Mouse (Mus musculus): ENCODE data around the gene Olfr1312. TPM values are rescaled to one million over a fixed set of nuclear protein-coding genes. Genes with fewer than 3 reads are reported as not detected.

Olfr1312 gene
- total RNA-seq (2012; rRNA removed) (not detected in 2 replicates), total RNA-seq (2014; rRNA removed) (not detected in 2 replicates), polyA plus RNA-seq (2012; ENCODE audit: insufficient read length, low read depth) (not detected in 2 replicates)

GRCm38 (mm10) chr2:112050138-112050537 is at the start of gene Olfr1312:
Gene Olfr1312 (minus strand): TSS chr2:112050238.
- no peaks in the 10 kb centered on the region for H3K9me3 ChIP-seq (replicated peaks; ENCODE audit: low read length)
- H3K27ac ChIP-seq (ENCODE audit: insufficient read depth, low read depth) = no peak within 1 kb of the TSS
- H3K4me1 ChIP-seq (ENCODE audit: control insufficient read depth in 1 of 2, insufficient read depth in 2 of 2) = no peaks in the 10 kb centered on the region
- no peaks in the 10 kb centered on the region for H3K79me2 ChIP-seq (replicated peaks; ENCODE audit: control insufficient read depth, extremely low read depth, insufficient read depth, poor library complexity, severe bottlenecking)
- peaks cover 20% of the 10 kb centered on the region for H3K27me3 ChIP-seq (replicated peaks)
- DNase-seq (ENCODE audit: extremely low read depth) = no peak
- no peak within 1 kb of the TSS for H3K9ac ChIP-seq (ENCODE audit: insufficient read depth, low read depth)
- H3K4me3 ChIP-seq (replicated peaks in 1 of 3; ENCODE audit: low read depth in 2 of 3, low read length in 2 of 3, poor library complexity in 1 of 3) = no peak within 1 kb of the TSS
- in situ Hi-C loops (cut with MboI; ENCODE audit: low pct_ligation_motif_present, low pct_unique_long_range_greater_than_20kb, low sequenced_read_pairs) = no loop called here
- TF ChIP-seq HCFC1 (IDR thresholded peaks at IDR 0.05; ENCODE audit: low read depth, low read length) = no peak
- TF ChIP-seq SMC3 (IDR thresholded peaks at IDR 0.05; ENCODE audit: low read depth, low read length) = no peak
- TF ChIP-seq CTCF (conservative IDR thresholded peaks at IDR 0.05 in 1 of 2, IDR thresholded peaks at IDR 0.05 in 1 of 2; ENCODE audit: low read depth in 2 of 2, low read length in 2 of 2) = no peak
- no peak for TF ChIP-seq KAT2A (IDR thresholded peaks at IDR 0.05; ENCODE audit: insufficient replicate concordance, low read length)
- no peak for TF ChIP-seq POLR2A (IDR thresholded peaks at IDR 0.05; ENCODE audit: low read depth, low read length)
- TF ChIP-seq JUND (conservative IDR thresholded peaks at IDR 0.05; ENCODE audit: low read depth, low read length) = no peak
- no peak for TF ChIP-seq MAZ (IDR thresholded peaks at IDR 0.05; ENCODE audit: low read depth, low read length)
- no peak for TF ChIP-seq CHD2 (IDR thresholded peaks at IDR 0.05; ENCODE audit: low read length)
- no peak for TF ChIP-seq ZKSCAN1 (IDR thresholded peaks at IDR 0.05; ENCODE audit: borderline replicate concordance, low read depth, low read length)
- no peak for TF ChIP-seq JUN (IDR thresholded peaks at IDR 0.05; ENCODE audit: insufficient read depth, low read depth, low read length)
- no peak for TF ChIP-seq RCOR1 (conservative IDR thresholded peaks at IDR 0.05; ENCODE audit: low read depth, low read length)
- TF ChIP-seq ZNF384 (IDR thresholded peaks at IDR 0.05; ENCODE audit: low read depth, low read length) = no peak
- TF ChIP-seq GABPA (IDR thresholded peaks at IDR 0.05; ENCODE audit: insufficient replicate concordance, low read depth, low read length) = no peak
- no peak for TF ChIP-seq MAFK (IDR thresholded peaks at IDR 0.05; ENCODE audit: insufficient replicate concordance, low read length)
- no peak for TF ChIP-seq MAX (IDR thresholded peaks at IDR 0.05; ENCODE audit: low read length)
- no peak for TF ChIP-seq CHD1 (IDR thresholded peaks at IDR 0.05; ENCODE audit: low read depth, low read length)
- TF ChIP-seq MYC (IDR thresholded peaks at IDR 0.05; ENCODE audit: low read depth, low read length) = no peak
- no peak for TF ChIP-seq USF2 (conservative IDR thresholded peaks at IDR 0.05; ENCODE audit: low read depth, low read length)
- TF ChIP-seq PAX5 (IDR thresholded peaks at IDR 0.05; ENCODE audit: low read length) = no peak
- no peak for TF ChIP-seq TBP (conservative IDR thresholded peaks at IDR 0.05; ENCODE audit: low read depth, low read length)
- H3K36me3 ChIP-seq (replicated peaks in 1 of 2; ENCODE audit: control insufficient read depth in 1 of 2, insufficient read depth in 1 of 2, low read length in 1 of 2) = no peaks in the 10 kb centered on the region
- no peak within 1 kb of the TSS for H3K4me2 ChIP-seq (ENCODE audit: insufficient read depth, low read depth, poor library complexity, severe bottlenecking)
- dilution Hi-C loops (cut with MboI; ENCODE audit: extremely low pct_ligation_motif_present, extremely low pct_unique_long_range_greater_than_20kb, low sequenced_read_pairs) = no loop called here

- dilution Hi-C loops (cut with MboI; ENCODE audit: extremely low pct_ligation_motif_present, extremely low pct_unique_long_range_greater_than_20kb, low sequenced_read_pairs) (no loop called here), in situ Hi-C loops (cut with MboI; ENCODE audit: low pct_ligation_motif_present, low pct_unique_long_range_greater_than_20kb, low sequenced_read_pairs) (no loop called here)
- Histone ChIP-seq H3K4me2 (ENCODE audit: insufficient read depth, low read depth, poor library complexity, severe bottlenecking) (no peak within 1 kb of the TSS), H3K79me2 (replicated peaks; ENCODE audit: control insufficient read depth, extremely low read depth, insufficient read depth, poor library complexity, severe bottlenecking) (no peaks in the 10 kb centered on the region), H3K4me3 (replicated peaks in 1 of 3; ENCODE audit: low read depth in 2 of 3, low read length in 2 of 3, poor library complexity in 1 of 3) (no peak within 1 kb of the TSS), H3K27me3 (replicated peaks) (peaks cover 27% of the 10 kb centered on the region), H3K36me3 (replicated peaks in 1 of 2; ENCODE audit: control insufficient read depth in 1 of 2, insufficient read depth in 1 of 2, low read length in 1 of 2) (no peaks in the 10 kb centered on the region), H3K4me1 (ENCODE audit: control insufficient read depth in 1 of 2, insufficient read depth in 2 of 2) (no peaks in the 10 kb centered on the region), H3K9me3 (replicated peaks; ENCODE audit: low read length) (no peaks in the 10 kb centered on the region), H3K9ac (ENCODE audit: insufficient read depth, low read depth) (no peak within 1 kb of the TSS), H3K27ac (ENCODE audit: insufficient read depth, low read depth) (no peak within 1 kb of the TSS)
- no peak for DNase-seq (ENCODE audit: extremely low read depth)
- TF ChIP-seq CTCF (conservative IDR thresholded peaks at IDR 0.05 in 1 of 2, IDR thresholded peaks at IDR 0.05 in 1 of 2; ENCODE audit: low read depth in 2 of 2, low read length in 2 of 2) = no peak
These were observed 46.6 kb upstream of the Olfr1312 start, which contains the start of gene Olfr1314 for GRCm38 (mm10) chr2:112096681-112097080. Gene Olfr1314 (minus strand): TSS chr2:112096781.
